Mouse (Mus musculus) kidney, adult 9 months (tissue): ENCODE measurements around the gene Spice1.
A peak's percentile ranks its signal among the peaks of the same experiment; 100 is the strongest.

Experiments
- DNase-seq: peaks from one replicate; pipeline ENCODE4 v3.0.0; 2022

Gene Spice1

GRCm38 (mm10) chr16:44347071-44347901 is at the start of gene Spice1:
TSS of gene Spice1 (plus strand) at chr16:44347121.
- peak; percentile 96 for DNase-seq

GRCm38 (mm10) chr16:44299438-44300093 is 47.4 kb upstream of the Spice1 start:
- DNase-seq, result no peak

- no peak for DNase-seq
Observed at GRCm38 (mm10) chr16:44302126-44302892, 44.6 kb upstream of the Spice1 start.

- no peak for DNase-seq
Observed at GRCm38 (mm10) chr16:44303822-44304221, 43.1 kb upstream of the Spice1 start.

- DNase-seq, result peak; percentile 61
Observed at GRCm38 (mm10) chr16:44305606-44306005, 41.3 kb upstream of the Spice1 start.

GRCm38 (mm10) chr16:44313422-44313821 is 33.5 kb upstream of the Spice1 start:
- no peak for DNase-seq

GRCm38 (mm10) chr16:44316350-44316749 is 30.6 kb upstream of the Spice1 start:
- no peak for DNase-seq

- DNase-seq, result no peak
Observed at GRCm38 (mm10) chr16:44320232-44320631, 26.7 kb upstream of the Spice1 start.

- no peak for DNase-seq
Observed at GRCm38 (mm10) chr16:44328644-44329043, 18.3 kb upstream of the Spice1 start.

- DNase-seq, result no peak
Observed at GRCm38 (mm10) chr16:44330657-44331056, 16.3 kb upstream of the Spice1 start.

- no peak for DNase-seq
Observed at GRCm38 (mm10) chr16:44331154-44331553, 15.8 kb upstream of the Spice1 start.

- no peak for DNase-seq
Observed at GRCm38 (mm10) chr16:44331671-44331994, 15.3 kb upstream of the Spice1 start.

- no peak for DNase-seq
Observed at GRCm38 (mm10) chr16:44331995-44332860, 14.7 kb upstream of the Spice1 start.

GRCm38 (mm10) chr16:44332861-44333284 is 14.0 kb upstream of the Spice1 start, which contains the start of gene Sidt1:
TSS of gene Sidt1 (minus strand) at chr16:44333196.
- DNase-seq, result no peak

- no peak for DNase-seq
Observed at GRCm38 (mm10) chr16:44337541-44337940, 9.4 kb upstream of the Spice1 start.

- peak; percentile 13 for DNase-seq
Observed at GRCm38 (mm10) chr16:44349801-44350397, 3.0 kb downstream of the Spice1 start.

- no peak for DNase-seq
Observed at GRCm38 (mm10) chr16:44356291-44356690, 9.4 kb downstream of the Spice1 start.

- DNase-seq, result peak; percentile 45
Observed at GRCm38 (mm10) chr16:44357571-44358268, 10.8 kb downstream of the Spice1 start.

GRCm38 (mm10) chr16:44361921-44362890 is 15.3 kb downstream of the Spice1 start:
- peak; percentile 47 for DNase-seq

GRCm38 (mm10) chr16:44365522-44365921 is 18.6 kb downstream of the Spice1 start:
- no peak for DNase-seq
